Mouse (Mus musculus) MEL (cell line): ENCODE data around the gene Gm20696. TPM values are rescaled to one million over a fixed set of nuclear protein-coding genes. Genes with fewer than 3 reads are reported as not detected.

Source experiments
- DNase-seq: peaks from one replicate; pipeline ENCODE4 v3.0.0; 2011; ENCODE audit warnings: low read depth, low spot score
- H3K27ac ChIP-seq: 2 replicates; pipeline ENCODE4 v1.5.1; 2012; ENCODE audit warnings: low read depth, mild to moderate bottlenecking, control low read depth, low read length, moderate library complexity; ENCODE audit not compliant: control insufficient read depth
- H3K27me3 ChIP-seq, 2 experiments: fragments of 150-350 bp in 1 of 2; sonication (generic) in 1 of 2; 2 replicates each; pipeline ENCODE4 v1.6.1; 2012; ENCODE audit warnings: low read length in 2 of 2, mild to moderate bottlenecking in 2 of 2, improper control_type of control experiment in 1 of 2, moderate library complexity in 1 of 2; ENCODE audit not compliant: insufficient read depth in 2 of 2, control insufficient read depth in 1 of 2
- H3K36me3 ChIP-seq, 2 experiments: 2 replicates each; pipeline ENCODE4 v1.6.1; 2012 to 2014; ENCODE audit warnings: low read length in 2 of 2, improper control_type of control experiment in 1 of 2, inconsistent platforms in 1 of 2, mild to moderate bottlenecking in 1 of 2; ENCODE audit not compliant: insufficient read depth in 2 of 2, control insufficient read depth in 1 of 2
- H3K4me1 ChIP-seq, 2 experiments: fragments of 150-350 bp in 1 of 2; sonication (generic) in 1 of 2; 2 replicates each; pipeline ENCODE4 v1.6.1; 2012; ENCODE audit warnings: low read length in 2 of 2, improper control_type of control experiment in 1 of 2, mild to moderate bottlenecking in 1 of 2; ENCODE audit not compliant: insufficient read depth in 2 of 2, control insufficient read depth in 1 of 2
- H3K4me3 ChIP-seq, 2 experiments: fragments of 150-350 bp in 1 of 2; sonication (generic) in 1 of 2; 2 replicates each; pipeline ENCODE4 v1.5.1; 2012; ENCODE audit warnings: low read depth in 2 of 2, low read length in 2 of 2, mild to moderate bottlenecking in 2 of 2, moderate library complexity in 2 of 2, control low read depth in 1 of 2, improper control_type of control experiment in 1 of 2; ENCODE audit not compliant: control insufficient read depth in 1 of 2, insufficient read depth in 1 of 2
- H3K79me2 ChIP-seq: 2 replicates; pipeline ENCODE4 v1.6.1; 2012; ENCODE audit warnings: mild to moderate bottlenecking, low read length, moderate library complexity; ENCODE audit not compliant: control insufficient read depth, poor library complexity, insufficient read depth
- H3K9ac ChIP-seq: 2 replicates; pipeline ENCODE4 v1.6.1; 2012; ENCODE audit warnings: low read depth, mild to moderate bottlenecking, control low read depth, low read length, moderate library complexity; ENCODE audit not compliant: control insufficient read depth, poor library complexity, severe bottlenecking
- H3K9me3 ChIP-seq: fragments of 150-350 bp; sonication (generic); replicated peaks from 2 replicates; pipeline ENCODE4 v1.6.1; 2012; ENCODE audit warnings: mild to moderate bottlenecking, low read length, improper control_type of control experiment, moderate library complexity; ENCODE audit not compliant: insufficient read depth
- BHLHE40 ChIP-seq: IDR thresholded peaks from 2 replicates; pipeline ENCODE4 v1.6.1; 2012; ENCODE audit warnings: low read depth, mild to moderate bottlenecking, inconsistent platforms, low read length, improper control_type of control experiment, borderline replicate concordance
- CHD1 ChIP-seq: IDR thresholded peaks from 2 replicates; pipeline ENCODE4 v1.6.1; 2012; ENCODE audit warnings: low read depth, mild to moderate bottlenecking, inconsistent platforms, low read length, improper control_type of control experiment
- CHD2 ChIP-seq: IDR thresholded peaks from 2 replicates; pipeline ENCODE4 v1.6.1; 2011; ENCODE audit warnings: low read length, improper control_type of control experiment
- EP300 ChIP-seq, 2 experiments: IDR thresholded peaks; 2 replicates each; pipeline ENCODE4 v1.6.1; 2011; ENCODE audit warnings: improper control_type of control experiment in 2 of 2, low read length in 2 of 2, low read depth in 1 of 2, mild to moderate bottlenecking in 1 of 2
- GABPA ChIP-seq: IDR thresholded peaks from 2 replicates; pipeline ENCODE4 v1.6.1; 2012; ENCODE audit warnings: low read depth, mild to moderate bottlenecking, inconsistent platforms, low read length, improper control_type of control experiment, moderate library complexity
- GATA1 ChIP-seq: IDR thresholded peaks from 2 replicates; pipeline ENCODE4 v1.6.1; 2011; ENCODE audit warnings: low read depth, low read length, improper control_type of control experiment
- HCFC1 ChIP-seq: IDR thresholded peaks from 2 replicates; pipeline ENCODE4 v1.6.1; 2012; ENCODE audit warnings: low read depth, mild to moderate bottlenecking, inconsistent platforms, low read length, improper control_type of control experiment, moderate library complexity
- MAZ ChIP-seq: IDR thresholded peaks from 2 replicates; pipeline ENCODE4 v1.6.1; 2012; ENCODE audit warnings: low read depth, mild to moderate bottlenecking, inconsistent platforms, low read length, improper control_type of control experiment
- MEF2A ChIP-seq: IDR thresholded peaks from 2 replicates; pipeline ENCODE4 v1.6.1; 2014; ENCODE audit warnings: low read depth, mild to moderate bottlenecking, inconsistent platforms, low read length, improper control_type of control experiment; ENCODE audit not compliant: poor library complexity, insufficient replicate concordance, severe bottlenecking; ENCODE audit errors: extremely low read depth
- NRF1 ChIP-seq: IDR thresholded peaks from 2 replicates; pipeline ENCODE4 v1.6.1; 2014; ENCODE audit warnings: low read depth, mild to moderate bottlenecking, inconsistent platforms, low read length, improper control_type of control experiment, moderate library complexity; ENCODE audit not compliant: poor library complexity, insufficient read depth, severe bottlenecking
- POLR2A ChIP-seq, 2 experiments: IDR thresholded peaks; 2 replicates each; pipeline ENCODE4 v1.6.1; 2011 to 2012; ENCODE audit warnings: low read length in 2 of 2, mild to moderate bottlenecking in 2 of 2, control low read depth in 1 of 2, improper control_type of control experiment in 1 of 2, low read depth in 1 of 2, moderate library complexity in 1 of 2; ENCODE audit not compliant: control insufficient read depth in 1 of 2, insufficient read depth in 1 of 2, poor library complexity in 1 of 2
- RAD21 ChIP-seq: IDR thresholded peaks from 2 replicates; pipeline ENCODE4 v1.6.1; 2011; ENCODE audit warnings: mild to moderate bottlenecking, low read depth, low read length, improper control_type of control experiment
- TAL1 ChIP-seq: IDR thresholded peaks from 2 replicates; pipeline ENCODE4 v1.6.1; 2012; ENCODE audit warnings: mild to moderate bottlenecking, inconsistent platforms, low read length, moderate library complexity, mixed read lengths
- TBP ChIP-seq: IDR thresholded peaks from 2 replicates; pipeline ENCODE4 v1.8.0; 2011; ENCODE audit warnings: low read depth, low read length, improper control_type of control experiment
- ZC3H11A ChIP-seq: IDR thresholded peaks from 2 replicates; pipeline ENCODE4 v1.6.1; 2012; ENCODE audit warnings: low read depth, mild to moderate bottlenecking, inconsistent platforms, low read length, improper control_type of control experiment
- ZKSCAN1 ChIP-seq: IDR thresholded peaks from 2 replicates; pipeline ENCODE4 v1.6.1; 2012; ENCODE audit warnings: low read depth, mild to moderate bottlenecking, inconsistent platforms, low read length, improper control_type of control experiment, moderate library complexity
- ZMIZ1 ChIP-seq: IDR thresholded peaks from 2 replicates; pipeline ENCODE4 v1.6.1; 2012; ENCODE audit warnings: low read depth, mild to moderate bottlenecking, inconsistent platforms, low read length, improper control_type of control experiment, moderate library complexity
- ZNF384 ChIP-seq: IDR thresholded peaks from 2 replicates; pipeline ENCODE4 v1.6.1; 2012; ENCODE audit warnings: low read depth, mild to moderate bottlenecking, inconsistent platforms, low read length, improper control_type of control experiment
- polyA plus RNA-seq, 2 experiments: library from polyadenylated mRNA; stranded (reverse) in 1 of 2; unstranded in 1 of 2; fragments of >175 nt in 1 of 2; fragments of >200 nt in 1 of 2; gene quantifications; 2 replicates each; pipeline versions ENCODE4 v1.2.1 to v1.2.4; 2012; ENCODE audit warnings: low replicate concordance in 2 of 2, low read depth in 1 of 2; ENCODE audit not compliant: insufficient read length in 2 of 2, insufficient read depth in 1 of 2, missing spikeins in 1 of 2
- total RNA-seq: library from RNA; depleted of rRNA; stranded (reverse); fragments of 300-350 nt; gene quantifications from 2 replicates; pipeline ENCODE4 v1.2.3, GENCODE M21; 2012

Gene Gm20696
- total and polyA plus RNA-seq, 3 experiments: 0.07 to 0.39 TPM; not detected in 1

- Histone ChIP-seq H3K4me1 (no peaks in the 10 kb centered on the region; a peak in 1 of 4 replicates), H3K27me3 (no peaks in the 10 kb centered on the region), H3K79me2 (peaks cover 12% of the 10 kb centered on the region; the same call in 1 of the 2 replicates), H3K27ac (no peak overlapping the region), H3K36me3 (no peaks in the 10 kb centered on the region), H3K9ac (peak overlapping the region; percentile 22; the same call in 1 of the 2 replicates), H3K4me3 (no peak overlapping the region), H3K9me3 (no peaks in the 10 kb centered on the region)
- 0 out of 4 replicates have a peak, but pooled peaks of 1 of the 2 experiments have one; percentile 18 for TF ChIP-seq POLR2A (IDR thresholded peaks at IDR 0.05; ENCODE audit: control insufficient read depth in 1 of 2, insufficient read depth in 1 of 2, low read depth in 1 of 2, low read length in 2 of 2, poor library complexity in 1 of 2)
- no peak for TF ChIP-seq RAD21
- DNase-seq: no peak
Measured at GRCm38 (mm10) chr6:99520676-99521037, 145.9 kb downstream of the Gm20696 start.

GRCm38 (mm10) chr6:99519806-99520675, 146.6 kb downstream of the Gm20696 start:
- DNase-seq: no peak

GRCm38 (mm10) chr6:99519052-99519451, 147.5 kb downstream of the Gm20696 start:
- Histone ChIP-seq H3K27ac (no peak overlapping the region), H3K27me3 (no peaks in the 10 kb centered on the region), H3K4me3 (no peak overlapping the region), H3K79me2 (peaks cover 12% of the 10 kb centered on the region; the same call in 1 of the 2 replicates), H3K36me3 (no peaks in the 10 kb centered on the region), H3K4me1 (no peaks in the 10 kb centered on the region; a peak in 1 of 4 replicates), H3K9me3 (no peaks in the 10 kb centered on the region), H3K9ac (no peak overlapping the region)
- no peak for TF ChIP-seq MAZ
- no peak for TF ChIP-seq BHLHE40
- no peak for TF ChIP-seq CHD2
- TF ChIP-seq GABPA: no peak
- no peak for TF ChIP-seq RAD21
- no peak for TF ChIP-seq EP300 (IDR thresholded peaks at IDR 0.05; ENCODE audit: low read depth in 1 of 2, low read length in 2 of 2)
- TF ChIP-seq TAL1: no peak
- no peak for TF ChIP-seq CHD1
- TF ChIP-seq ZKSCAN1: no peak
- no peak for TF ChIP-seq MEF2A
- no peak for TF ChIP-seq ZMIZ1
- TF ChIP-seq HCFC1: no peak
- peak; percentile 14 for DNase-seq

More at GRCm38 (mm10) chr6:99519806-99520675, 146.6 kb downstream of the Gm20696 start:
- H3K9me3 ChIP-seq: no peaks in the 10 kb centered on the region
- peaks cover 12% of the 10 kb centered on the region; the same call in 1 of the 2 replicates for H3K79me2 ChIP-seq
- no peaks in the 10 kb centered on the region for H3K36me3 ChIP-seq
- no peaks in the 10 kb centered on the region; a peak in 1 of 4 replicates for H3K4me1 ChIP-seq
- H3K9ac ChIP-seq: no peak overlapping the region
- H3K27ac ChIP-seq: no peak overlapping the region
- TF ChIP-seq TAL1: no peak
- no peak for TF ChIP-seq CHD1
- no peak for TF ChIP-seq NRF1
- no peak for TF ChIP-seq RAD21
- no peak for TF ChIP-seq EP300 (IDR thresholded peaks at IDR 0.05; ENCODE audit: low read depth in 1 of 2, low read length in 2 of 2)
- TF ChIP-seq BHLHE40: no peak
- TF ChIP-seq TBP: no peak
- TF ChIP-seq ZC3H11A: no peak
- TF ChIP-seq GATA1: no peak
- TF ChIP-seq ZNF384: no peak
- no peak for TF ChIP-seq MEF2A
- H3K27me3 ChIP-seq: no peaks in the 10 kb centered on the region
- no peak overlapping the region for H3K4me3 ChIP-seq
